Mouse (Mus musculus): ENCODE measurements at regions not wholly inside any gene's neighbourhood (a gene's known extent, or its start where the extent isn't known, plus 50 kb on each side); places are given as distances from the start of the nearest gene placed in this dataset.
A peak's percentile ranks its signal among the peaks of the same experiment; 100 is the strongest.

- no peak for DNase-seq (ENCODE audit: low spot score)
Measured at GRCm38 (mm10) chr15:25536451-25537334, 85.6 kb upstream of the Myo10 start.

- DNase-seq (ENCODE audit: low spot score): peak; percentile 15
Measured at GRCm38 (mm10) chr15:25539344-25540176, 82.8 kb upstream of the Myo10 start.

- DNase-seq (ENCODE audit: low spot score): no peak
Measured at GRCm38 (mm10) chr15:25542382-25542781, 79.9 kb upstream of the Myo10 start.

GRCm38 (mm10) chr15:25546185-25546584 is 76.1 kb upstream of the Myo10 start:
- no peak for DNase-seq (ENCODE audit: low spot score)

- no peak for DNase-seq (ENCODE audit: low spot score)
Measured at GRCm38 (mm10) chr15:25550269-25551054, 71.9 kb upstream of the Myo10 start.

- no peak for DNase-seq (ENCODE audit: low spot score)
Measured at GRCm38 (mm10) chr15:25554945-25555344, 67.4 kb upstream of the Myo10 start.

DNA sequence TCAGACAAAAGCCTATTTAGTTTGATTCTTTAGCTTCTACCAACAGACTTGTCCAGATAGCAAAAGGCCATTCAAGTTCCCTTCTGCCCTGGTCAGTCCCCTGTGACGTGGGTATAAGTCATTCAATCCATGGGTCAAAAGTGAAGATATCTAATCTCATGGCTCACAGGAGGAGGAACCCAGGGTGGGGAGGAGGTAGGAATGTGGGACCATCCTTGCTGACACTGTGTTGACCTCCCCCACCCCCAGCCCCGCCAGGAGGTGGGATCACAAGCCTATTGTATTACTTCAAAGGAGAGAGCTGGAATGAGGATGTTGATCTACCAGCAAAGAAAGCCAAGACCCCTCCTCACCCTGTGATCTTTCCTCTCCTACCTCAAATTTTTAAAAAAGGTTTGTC is 66.5 kb upstream of the Myo10 start:
- no peak for DNase-seq (ENCODE audit: low spot score)

GRCm38 (mm10) chr15:25557566-25557965 is 64.8 kb upstream of the Myo10 start:
- DNase-seq (ENCODE audit: low spot score): no peak

- DNase-seq (ENCODE audit: low spot score): no peak
Measured at GRCm38 (mm10) chr15:25558240-25558639, 64.1 kb upstream of the Myo10 start.

GRCm38 (mm10) chr15:25563641-25564040 is 58.7 kb upstream of the Myo10 start:
- DNase-seq (ENCODE audit: low spot score): no peak

- no peak for DNase-seq (ENCODE audit: low spot score)
Measured at GRCm38 (mm10) chr15:25572495-25572894, 49.8 kb upstream of the Myo10 start.
